Mouse (Mus musculus) cerebellum, postnatal 10 days (tissue): ENCODE measurements around the gene 4933428G20Rik.

Experiments
- DNase-seq, 2 experiments: peaks; one replicate each; pipeline ENCODE4 v3.0.0; 2021; ENCODE audit warnings: mixed read lengths in 2 of 2

Gene 4933428G20Rik

DNA sequence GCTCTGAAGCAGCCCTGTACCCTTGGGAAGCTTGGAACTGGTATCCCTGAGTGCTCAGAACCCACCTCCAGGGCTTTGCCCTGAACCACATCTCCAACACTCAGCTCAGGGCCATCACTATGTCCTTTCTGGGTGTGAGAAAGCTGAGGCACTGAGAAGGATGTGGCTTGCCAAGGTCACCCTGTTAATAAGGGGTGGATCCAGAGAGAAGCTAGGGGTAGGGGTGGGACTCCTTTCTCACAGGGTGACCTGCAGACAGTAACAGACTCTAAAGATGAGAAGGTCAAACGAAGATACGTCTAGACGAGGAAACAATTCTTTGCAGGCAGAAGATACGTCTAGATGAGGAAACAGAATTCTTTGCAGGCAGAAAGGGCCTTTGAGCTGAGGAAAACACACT is 2.7 kb upstream of the 4933428G20Rik start:
- DNase-seq: no peak

DNA sequence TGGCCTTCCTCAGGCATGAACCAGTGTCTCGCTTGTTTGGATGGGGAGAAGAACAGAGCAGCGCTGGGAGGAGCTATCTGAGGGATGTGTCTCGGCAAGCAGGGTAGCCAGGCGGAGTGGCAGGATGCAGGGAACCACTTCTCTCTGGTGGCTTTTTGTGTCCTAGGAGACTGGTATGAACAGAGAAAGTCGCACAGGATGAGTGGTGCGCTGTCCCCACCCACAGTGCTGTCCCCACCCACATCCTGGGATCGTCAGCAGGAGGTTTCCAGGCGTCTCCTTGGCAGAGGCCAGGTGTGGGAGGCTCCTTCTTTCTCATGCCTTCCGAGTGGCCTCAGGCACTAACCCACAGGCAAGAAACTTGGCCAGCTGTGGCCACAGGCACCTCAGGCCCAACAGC is 2.2 kb upstream of the 4933428G20Rik start:
- peak in 1 of 2 experiments; percentile 3 for DNase-seq

GRCm38 (mm10) chr11:97500720-97501448 is 744 bp upstream of the 4933428G20Rik start:
- DNase-seq: peak in 1 of 2 experiments; percentile 37

GRCm38 (mm10) chr11:97497543-97497942 is 2.6 kb downstream of the 4933428G20Rik start:
- DNase-seq: no peak

DNA sequence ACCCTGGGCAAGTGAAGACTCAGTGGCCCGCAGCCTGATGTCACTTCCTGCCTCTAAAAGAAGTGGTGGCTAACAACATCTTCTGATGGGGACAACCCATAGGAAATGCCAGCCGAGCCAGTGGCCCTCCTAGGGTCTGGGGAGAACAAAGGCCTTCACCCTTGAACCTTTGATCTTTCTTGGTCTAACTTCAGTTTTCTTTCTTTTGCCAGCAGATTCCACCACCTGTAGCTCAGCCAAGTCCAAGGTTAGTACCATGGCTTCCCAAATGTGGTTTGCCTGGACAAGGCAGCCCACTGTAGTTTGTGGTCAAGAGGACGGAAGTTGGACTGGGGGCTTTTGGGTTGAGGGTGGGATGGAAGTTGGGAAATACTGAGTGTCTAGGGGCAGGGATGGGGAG is 7.3 kb downstream of the 4933428G20Rik start:
- no peak for DNase-seq

DNA sequence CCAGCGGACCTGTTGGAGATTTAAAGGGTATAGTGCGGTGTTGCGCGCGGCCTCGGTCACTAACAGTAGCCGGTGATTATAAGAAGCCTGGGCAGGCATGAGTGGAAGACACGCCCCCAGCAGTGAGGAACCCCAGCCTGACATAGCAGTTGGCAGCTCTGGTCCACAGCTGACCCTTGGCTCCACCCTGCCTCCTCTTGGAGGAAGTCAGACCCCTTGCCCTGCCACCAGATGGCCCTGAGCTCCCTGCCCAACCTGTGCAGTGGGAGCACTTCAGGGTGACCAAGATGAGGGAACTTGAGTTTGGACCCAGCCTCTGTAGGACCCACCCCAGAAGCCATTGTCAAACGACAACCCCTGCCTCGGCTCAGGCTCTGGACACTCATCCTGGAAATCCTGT is 8.5 kb downstream of the 4933428G20Rik start:
- peak; percentile 58 to 75 for DNase-seq

DNA sequence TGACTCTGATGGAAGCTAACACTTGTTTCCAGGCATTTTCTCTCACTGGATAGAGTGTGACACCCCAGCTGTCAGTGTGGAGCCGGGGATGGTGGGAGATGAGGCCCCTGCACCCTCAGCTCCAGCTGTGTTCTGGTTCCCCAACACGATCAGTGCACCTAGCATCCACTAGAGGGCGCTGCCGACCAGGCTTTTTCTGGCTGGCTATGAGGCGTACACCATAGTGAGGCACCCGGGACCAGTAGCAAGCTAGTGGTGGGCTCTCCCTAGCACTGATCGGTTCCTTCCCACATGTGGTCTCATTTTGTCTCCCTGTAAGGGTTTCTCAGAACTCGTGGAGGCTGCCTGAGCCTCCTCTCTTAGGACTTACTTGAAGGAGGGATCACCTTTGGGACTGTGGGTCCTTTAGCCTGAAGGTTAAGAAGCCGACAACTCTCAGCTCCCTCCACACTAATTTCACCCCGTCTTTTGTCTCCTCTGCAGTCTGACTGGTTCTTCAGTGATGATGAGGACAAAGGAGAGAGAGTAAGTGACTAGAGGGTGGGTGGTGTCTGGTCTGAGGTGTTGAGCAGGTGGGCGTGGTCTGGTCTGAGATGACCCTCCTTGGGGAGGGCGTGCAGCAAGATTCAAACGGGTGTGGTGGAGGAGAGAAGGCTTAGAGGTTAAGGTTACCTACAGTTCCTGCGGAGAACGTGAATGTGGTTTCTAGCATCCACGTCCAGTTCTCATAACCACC is 10.4 kb downstream of the 4933428G20Rik start:
- peak; percentile 87 to 89 for DNase-seq

DNA sequence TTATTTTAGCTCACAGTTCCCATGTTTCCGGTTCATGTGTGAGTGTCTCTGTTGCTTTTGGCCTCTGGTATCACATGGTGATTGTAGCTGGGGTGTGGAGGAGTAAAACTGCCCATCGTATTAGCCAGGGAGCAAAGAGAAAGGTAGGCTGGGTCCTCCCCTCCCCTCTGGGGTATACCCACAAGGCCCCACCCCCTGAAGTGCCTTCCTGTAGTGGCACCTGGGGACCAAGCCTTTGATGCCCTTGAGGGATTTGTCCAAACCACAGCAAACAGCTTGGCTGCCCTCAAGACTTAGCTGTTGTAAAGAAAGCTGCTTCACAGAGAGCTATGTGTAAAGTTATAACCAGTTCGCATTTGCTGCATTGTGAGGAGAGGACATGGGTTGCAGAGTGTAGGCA is 12.5 kb downstream of the 4933428G20Rik start:
- DNase-seq: peak in 1 of 2 experiments; percentile 6

GRCm38 (mm10) chr11:97485661-97486060 is 14.5 kb downstream of the 4933428G20Rik start:
- no peak for DNase-seq

DNA sequence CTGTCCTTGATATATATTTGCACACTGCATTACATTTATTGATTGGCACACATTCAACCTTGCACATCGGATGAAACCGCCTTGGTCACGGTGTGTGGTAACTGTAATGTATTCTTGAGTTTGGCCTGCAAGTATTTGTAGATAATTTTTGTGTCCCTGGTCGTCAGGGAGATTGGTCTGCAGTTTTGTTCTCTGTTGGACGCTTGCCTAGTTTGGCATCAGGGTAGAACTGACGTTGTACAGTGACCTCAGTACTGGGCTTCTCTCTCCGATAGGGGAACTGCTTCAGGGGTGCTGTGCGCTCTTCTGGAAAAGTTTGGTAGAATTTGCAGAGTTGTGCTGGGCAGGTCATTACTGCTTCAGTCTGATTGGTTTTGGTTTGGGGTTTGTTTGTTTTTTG is 20.3 kb downstream of the 4933428G20Rik start:
- no peak for DNase-seq

GRCm38 (mm10) chr11:97479085-97479484 is 21.1 kb downstream of the 4933428G20Rik start:
- no peak for DNase-seq

DNA sequence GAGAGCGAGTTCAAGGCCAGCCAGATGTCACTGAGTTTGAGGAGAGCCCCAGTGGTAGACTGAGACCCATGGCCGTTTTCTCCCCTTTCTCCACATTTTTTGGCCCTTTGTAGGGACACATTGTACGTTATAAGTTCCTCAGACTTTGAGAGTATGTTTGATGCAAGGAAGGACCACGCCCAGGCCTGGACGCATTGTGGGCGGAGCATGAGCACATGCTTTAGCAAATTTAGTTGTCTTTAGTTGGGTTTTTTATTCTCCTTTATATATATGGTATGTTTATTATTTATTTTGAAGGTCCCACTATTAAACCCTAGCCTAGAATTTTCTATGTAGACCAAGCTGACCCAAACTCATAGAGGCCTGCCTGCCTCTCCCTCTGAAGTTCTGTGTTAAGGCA is 21.8 kb downstream of the 4933428G20Rik start:
- DNase-seq: no peak

DNA sequence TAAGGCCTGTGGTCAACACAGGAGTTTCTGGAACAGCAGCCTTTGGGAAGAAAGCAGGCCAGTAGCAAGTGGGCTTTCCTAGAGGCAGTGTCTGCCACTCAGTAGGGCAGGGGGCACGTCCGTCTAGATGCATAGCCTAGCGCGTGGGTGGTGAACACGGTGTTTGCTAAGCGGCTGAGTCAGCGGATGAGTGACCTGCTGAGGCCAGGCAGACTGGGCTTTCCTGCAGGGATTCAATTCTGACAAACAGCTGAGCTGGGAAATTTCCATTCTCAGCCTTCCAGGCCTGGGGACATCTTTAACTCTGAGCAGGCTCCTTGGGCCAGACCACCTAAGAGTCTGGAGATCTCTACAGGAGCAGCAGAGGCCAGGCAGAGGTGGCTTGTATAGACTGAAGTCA is 22.7 kb downstream of the 4933428G20Rik start:
- no peak for DNase-seq

GRCm38 (mm10) chr11:97476334-97477095 is 23.6 kb downstream of the 4933428G20Rik start:
- peak; percentile 90 to 94 for DNase-seq

GRCm38 (mm10) chr11:97471276-97471675 is 28.9 kb downstream of the 4933428G20Rik start:
- no peak for DNase-seq

- no peak for DNase-seq
These were observed 30.3 kb downstream of the 4933428G20Rik start for GRCm38 (mm10) chr11:97469828-97470227.

GRCm38 (mm10) chr11:97468639-97469287 is 31.4 kb downstream of the 4933428G20Rik start:
- peak; percentile 96 to 98 for DNase-seq

GRCm38 (mm10) chr11:97466444-97467160 is 33.5 kb downstream of the 4933428G20Rik start:
- peak; percentile 84 to 88 for DNase-seq

GRCm38 (mm10) chr11:97465957-97466356 is 34.2 kb downstream of the 4933428G20Rik start:
- DNase-seq: peak; percentile 48 to 52

DNA sequence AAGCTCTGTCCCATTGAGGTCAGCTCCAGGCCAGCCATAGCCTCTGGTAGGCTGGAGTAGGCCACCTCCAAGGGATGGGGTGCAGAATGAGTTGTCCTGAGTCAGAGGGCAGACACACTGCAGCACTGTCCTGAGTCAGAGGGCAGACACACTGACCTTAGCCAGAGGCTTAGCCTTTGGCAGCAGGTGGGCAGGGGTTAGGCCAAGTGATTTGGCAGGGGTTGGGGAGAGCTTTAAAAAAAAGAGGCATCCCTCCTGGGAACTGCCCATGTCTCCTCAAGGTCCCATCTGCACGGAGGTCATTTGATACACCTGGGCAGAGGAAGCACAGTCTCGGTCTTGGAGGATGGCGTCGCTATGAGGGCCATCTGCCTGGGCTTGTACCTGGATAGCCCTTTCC is 36.1 kb downstream of the 4933428G20Rik start:
- DNase-seq: no peak

DNA sequence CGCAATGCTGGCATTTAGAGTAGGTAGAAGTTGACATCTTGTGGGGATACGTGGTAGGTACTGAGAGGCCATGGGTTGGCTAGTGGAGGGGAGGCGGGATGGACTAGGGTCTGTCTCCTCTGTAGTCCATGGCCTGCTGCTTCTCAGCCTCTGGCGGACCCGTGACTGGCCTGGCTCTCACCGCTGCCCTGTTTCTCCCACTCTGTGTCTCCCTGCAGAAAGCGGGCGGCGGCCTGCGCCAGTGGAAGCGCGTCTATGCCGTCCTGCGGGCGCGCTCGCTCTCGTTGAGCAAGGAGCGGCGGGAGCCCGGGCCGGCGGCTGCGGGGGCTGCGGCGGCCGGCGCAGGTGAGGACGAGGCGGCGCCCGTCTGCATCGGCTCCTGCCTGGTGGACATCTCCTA is 37.0 kb downstream of the 4933428G20Rik start:
- no peak for DNase-seq

DNA sequence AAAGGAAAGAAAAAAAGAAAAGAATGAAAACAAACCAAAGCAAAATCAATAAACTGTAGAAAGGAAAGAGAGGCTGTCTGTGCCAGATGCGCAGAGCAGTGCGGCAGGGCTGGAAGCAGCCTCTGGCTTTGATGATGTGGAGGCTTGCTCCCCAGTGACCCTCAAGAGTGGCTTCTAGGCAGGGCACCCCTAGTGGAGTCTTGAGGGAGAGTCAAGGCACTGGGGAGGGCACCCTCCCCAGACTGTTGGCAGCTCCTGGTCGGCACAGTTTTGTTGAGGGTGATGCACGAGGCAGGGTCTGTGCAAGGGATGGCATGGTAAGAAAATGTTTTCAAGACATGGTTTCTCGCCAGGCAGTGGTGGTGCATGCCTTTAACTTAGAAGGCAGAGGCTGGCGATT is 37.6 kb downstream of the 4933428G20Rik start:
- DNase-seq: no peak
